In the genomic region with DNA sequence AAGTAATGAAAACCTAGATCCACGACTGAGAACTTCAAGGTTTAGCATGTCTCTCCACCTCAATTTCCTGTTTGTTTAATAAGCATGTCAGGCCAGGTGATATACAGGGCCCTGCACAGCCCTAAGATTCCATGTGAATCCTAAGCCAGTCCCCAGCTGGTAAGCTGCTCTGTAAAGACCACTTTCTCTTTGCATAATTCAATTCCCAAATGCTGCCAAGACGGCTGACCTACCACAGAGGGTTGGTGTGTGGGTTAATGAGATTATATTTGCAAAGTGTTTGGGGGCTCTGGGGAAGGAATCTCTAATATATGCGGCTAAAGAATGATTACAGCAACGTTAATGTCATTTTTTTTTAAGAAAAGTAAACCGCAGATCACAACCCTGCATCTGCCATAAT, we compare ENCODE assay signal across 24 mouse cellular contexts.
DNase-seq lines count a peak whose midpoint lies in the region; ATAC-seq lines count a peak whose summit lies in the region.
"Had no signal": no experiment of that assay in that cellular context is flagged by ENCODE, and none has a peak within 500 bp of the region (broad histone marks: within the 10 kb centered on the region; RNA-seq: fewer than 3 reads in every experiment).

No protein-coding gene starts in this region.

- H3K36me3 ChIP-seq in forebrain, embryonic 13.5 days (ENCODE audit: poor library complexity, severe bottlenecking) = no peaks in the 10 kb centered on the region
- H3K36me3 ChIP-seq in forebrain, embryonic 11.5 days (ENCODE audit: control insufficient read depth, insufficient read depth, low read length) = no peaks in the 10 kb centered on the region
- H3K36me3 ChIP-seq in midbrain, embryonic 11.5 days (ENCODE audit: control insufficient read depth, insufficient read depth, low read length) = no peaks in the 10 kb centered on the region
- H3K36me3 ChIP-seq in midbrain, embryonic 10.5 days = no peaks in the 10 kb centered on the region
- H3K36me3 ChIP-seq in forebrain, embryonic 16.5 days (ENCODE audit: control insufficient read depth, insufficient read depth) = no peaks in the 10 kb centered on the region
- H3K36me3 ChIP-seq: embryonic facial prominence, embryonic 12.5 days; heart, embryonic 10.5 days; intestine, embryonic 15.5 days; limb, embryonic 15.5 days; neural tube, embryonic 12.5 days; stomach, embryonic 15.5 days had no signal

- H3K4me2 ChIP-seq in forebrain, embryonic 13.5 days = no peak overlapping the region
- H3K4me2 ChIP-seq in forebrain, embryonic 11.5 days (ENCODE audit: low read depth, low read length, severe bottlenecking) = no peak overlapping the region
- H3K4me2 ChIP-seq in midbrain, embryonic 11.5 days = no peak overlapping the region
- no peak overlapping the region for H3K4me2 ChIP-seq in forebrain, embryonic 16.5 days (ENCODE audit: low read length)
- H3K4me2 ChIP-seq: embryonic facial prominence, embryonic 12.5 days; intestine, embryonic 15.5 days; limb, embryonic 15.5 days; lung, embryonic 14.5 days; neural tube, embryonic 12.5 days; stomach, embryonic 15.5 days had no signal

- no peaks in the 10 kb centered on the region for H3K27me3 ChIP-seq in forebrain, embryonic 13.5 days
- no peaks in the 10 kb centered on the region for H3K27me3 ChIP-seq in forebrain, embryonic 11.5 days (ENCODE audit: control insufficient read depth, insufficient read depth, low read length)
- no peaks in the 10 kb centered on the region for H3K27me3 ChIP-seq in midbrain, embryonic 11.5 days (ENCODE audit: control insufficient read depth, insufficient read depth, low read length)
- H3K27me3 ChIP-seq in midbrain, embryonic 10.5 days (ENCODE audit: low read depth, poor library complexity, severe bottlenecking) = no peaks in the 10 kb centered on the region
- no peaks in the 10 kb centered on the region for H3K27me3 ChIP-seq in forebrain, embryonic 16.5 days (replicated peaks; ENCODE audit: control insufficient read depth, insufficient read depth, low read length)
- H3K27me3 ChIP-seq: embryonic facial prominence, embryonic 12.5 days; intestine, embryonic 15.5 days; limb, embryonic 15.5 days; neural tube, embryonic 12.5 days; stomach, embryonic 15.5 days had no signal

- peak; percentile 57; the same call in 1 of the 2 replicates for ATAC-seq in forebrain, embryonic 13.5 days
- ATAC-seq in forebrain, embryonic 11.5 days (replicated peaks; ENCODE audit: low FRiP score) = no peak
- peak; percentile 67 for ATAC-seq in midbrain, embryonic 11.5 days (ENCODE audit: low FRiP score)
- ATAC-seq in forebrain, embryonic 16.5 days = peak; percentile 64
- ATAC-seq: CD4-positive, CD25-positive, alpha-beta regulatory T cell, adult 4 months; intestine, embryonic 15.5 days; Patski had no signal

- no peak overlapping the region for H3K9ac ChIP-seq in forebrain, embryonic 13.5 days
- H3K9ac ChIP-seq in forebrain, embryonic 11.5 days (ENCODE audit: low read length) = no peak overlapping the region
- no peak overlapping the region for H3K9ac ChIP-seq in midbrain, embryonic 11.5 days (ENCODE audit: low read length)
- no peak overlapping the region for H3K9ac ChIP-seq in forebrain, embryonic 16.5 days (replicated peaks; ENCODE audit: low read depth, low read length)
- H3K9ac ChIP-seq: embryonic facial prominence, embryonic 12.5 days; intestine, embryonic 15.5 days; limb, embryonic 15.5 days; liver, embryonic 14.5 days; lung, embryonic 14.5 days; neural tube, embryonic 12.5 days; stomach, embryonic 15.5 days had no signal

- no peaks in the 10 kb centered on the region for H3K9me3 ChIP-seq in forebrain, embryonic 13.5 days (replicated peaks)
- H3K9me3 ChIP-seq in forebrain, embryonic 11.5 days (ENCODE audit: control insufficient read depth, low read length) = no peaks in the 10 kb centered on the region
- H3K9me3 ChIP-seq in midbrain, embryonic 11.5 days (ENCODE audit: control insufficient read depth, low read length) = no peaks in the 10 kb centered on the region
- no peaks in the 10 kb centered on the region for H3K9me3 ChIP-seq in midbrain, embryonic 10.5 days (replicated peaks)
- no peaks in the 10 kb centered on the region for H3K9me3 ChIP-seq in forebrain, embryonic 16.5 days (ENCODE audit: control insufficient read depth, low read length)
- H3K9me3 ChIP-seq: embryonic facial prominence, embryonic 12.5 days; heart, embryonic 10.5 days; intestine, embryonic 15.5 days; limb, embryonic 15.5 days; neural tube, embryonic 12.5 days; stomach, embryonic 15.5 days had no signal

- H3K27ac ChIP-seq in forebrain, embryonic 13.5 days = no peak overlapping the region
- H3K27ac ChIP-seq in forebrain, embryonic 11.5 days (ENCODE audit: low read depth, low read length) = no peak overlapping the region
- no peak overlapping the region for H3K27ac ChIP-seq in midbrain, embryonic 11.5 days (ENCODE audit: low read depth, low read length)
- no peak overlapping the region for H3K27ac ChIP-seq in midbrain, embryonic 10.5 days (replicated peaks)
- H3K27ac ChIP-seq in forebrain, embryonic 16.5 days (ENCODE audit: low read length) = no peak overlapping the region
- H3K27ac ChIP-seq: embryonic facial prominence, embryonic 12.5 days; heart, embryonic 10.5 days; intestine, embryonic 15.5 days; limb, embryonic 15.5 days; liver, embryonic 14.5 days; neural tube, embryonic 12.5 days; stomach, embryonic 15.5 days had no signal

- no peak overlapping the region for H3K4me3 ChIP-seq in forebrain, embryonic 13.5 days
- no peak overlapping the region for H3K4me3 ChIP-seq in forebrain, embryonic 11.5 days (ENCODE audit: low read depth, low read length)
- H3K4me3 ChIP-seq in midbrain, embryonic 11.5 days (ENCODE audit: low read depth, low read length) = no peak overlapping the region
- H3K4me3 ChIP-seq in midbrain, embryonic 10.5 days = no peak overlapping the region
- H3K4me3 ChIP-seq in forebrain, embryonic 16.5 days (replicated peaks; ENCODE audit: low read length) = no peak overlapping the region
- H3K4me3 ChIP-seq: embryonic facial prominence, embryonic 12.5 days; heart, embryonic 10.5 days; intestine, embryonic 15.5 days; limb, embryonic 15.5 days; neural tube, embryonic 12.5 days; stomach, embryonic 15.5 days had no signal

- WGBS in forebrain, embryonic 13.5 days = 48% methylated on average over 5 of the region's 5 CpGs
- WGBS in forebrain, embryonic 11.5 days = 72% methylated on average over 5 of the region's 5 CpGs
- 67% methylated on average over 5 of the region's 5 CpGs for WGBS in midbrain, embryonic 11.5 days
- 75% methylated on average over 5 of the region's 5 CpGs for WGBS in midbrain, embryonic 10.5 days
- 33% methylated on average over 5 of the region's 5 CpGs for WGBS in forebrain, embryonic 16.5 days

- no peaks in the 10 kb centered on the region for H3K4me1 ChIP-seq in forebrain, embryonic 13.5 days
- H3K4me1 ChIP-seq in forebrain, embryonic 11.5 days (replicated peaks; ENCODE audit: control insufficient read depth, insufficient read depth, low read length) = peaks cover 2% of the 10 kb centered on the region; the same call in 1 of the 2 replicates
- H3K4me1 ChIP-seq in midbrain, embryonic 11.5 days (ENCODE audit: control insufficient read depth, insufficient read depth, low read length) = no peaks in the 10 kb centered on the region
- H3K4me1 ChIP-seq in midbrain, embryonic 10.5 days = no peaks in the 10 kb centered on the region
- peaks cover 12% of the 10 kb centered on the region for H3K4me1 ChIP-seq in forebrain, embryonic 16.5 days (replicated peaks; ENCODE audit: control insufficient read depth, insufficient read depth, low read length)
- H3K4me1 ChIP-seq: embryonic facial prominence, embryonic 12.5 days; intestine, embryonic 15.5 days; limb, embryonic 15.5 days; neural tube, embryonic 12.5 days; stomach, embryonic 15.5 days had no signal

- no peak for DNase-seq in forebrain, embryonic 11.5 days (ENCODE audit: low spot score)
- DNase-seq in midbrain, embryonic 11.5 days (ENCODE audit: low spot score, missing footprints) = no peak
- DNase-seq in midbrain, embryonic 10.5 days (ENCODE audit: low spot score) = no peak
- peak; percentile 22 for DNase-seq in retina, embryonic 14.5 days (ENCODE audit: low spot score)
- no peak for DNase-seq in spleen, adult 12 weeks (ENCODE audit: low spot score)
- no peak for DNase-seq in layer of hippocampus, postnatal 10 days (ENCODE audit: low spot score in 2 of 2)
- DNase-seq: cerebellum, adult 18-20 months; cerebellum, postnatal 25 days; kidney, adult 9 months; kidney, postnatal 14 days; lung, embryonic 14.5 days; right cerebral cortex, postnatal 4 days; thymus, postnatal 25 days had no signal
